Mouse (Mus musculus): ENCODE results near the gene Rbm43. TPM values are rescaled to one million over a fixed set of nuclear protein-coding genes. Genes with fewer than 3 reads are reported as not detected.

The Rbm43 gene
- total RNA-seq (2021) = 10 to 100 TPM; 20.9 to 21.3 TPM
- long read RNA-seq, transcript Rbm43-201 (5 exons, 2,057 nt) = major isoform, 16 of 24 reads
- long read RNA-seq, partial matches to known transcripts = 1 of 24 reads
- long read RNA-seq, other reads (novel, unspliced or antisense) = 7 of 24 reads

DNA sequence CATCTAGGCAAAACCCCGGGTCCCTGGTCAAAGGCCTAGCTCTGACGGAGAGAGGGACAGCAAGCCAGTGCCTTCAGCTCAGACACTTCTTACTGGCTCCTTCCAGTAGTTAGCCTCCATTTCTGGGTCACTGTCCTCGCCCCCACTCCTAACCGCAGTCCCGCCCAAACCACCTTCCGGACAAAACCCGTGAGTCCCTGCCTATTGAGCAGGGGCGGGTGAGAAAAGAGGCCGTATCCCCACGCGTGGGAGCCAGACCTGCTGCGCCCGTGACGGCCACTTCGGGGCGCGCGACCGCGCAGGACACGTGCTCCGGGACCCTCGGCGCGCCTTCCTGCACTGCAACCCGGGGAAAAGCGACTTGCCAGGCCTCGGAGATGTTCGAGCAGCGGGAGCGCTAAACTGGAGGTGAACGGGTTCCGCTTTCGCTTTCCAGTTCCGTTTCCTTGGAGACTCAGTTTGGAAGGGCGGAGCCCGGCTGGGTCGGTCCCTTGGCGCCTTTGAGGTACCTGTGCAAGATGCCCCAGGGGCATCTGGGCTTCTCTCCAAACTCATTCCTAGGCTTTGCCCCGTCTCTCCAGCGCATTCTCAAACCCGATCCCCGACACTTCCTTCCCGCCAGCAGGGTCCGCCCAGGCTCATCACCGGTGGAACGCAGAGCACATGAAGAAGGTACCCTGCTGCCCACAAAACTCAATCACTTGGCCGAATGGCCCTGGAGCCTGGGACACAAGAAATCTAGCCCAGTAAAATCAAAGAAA is at the start of gene Rbm43:
Rbm43 (minus strand) TSS at position 590 of the 761 bp plus-strand sequence.
- DNase-seq (ENCODE audit: low spot score in 2 of 2) = peak; percentile 68 to 80

DNA sequence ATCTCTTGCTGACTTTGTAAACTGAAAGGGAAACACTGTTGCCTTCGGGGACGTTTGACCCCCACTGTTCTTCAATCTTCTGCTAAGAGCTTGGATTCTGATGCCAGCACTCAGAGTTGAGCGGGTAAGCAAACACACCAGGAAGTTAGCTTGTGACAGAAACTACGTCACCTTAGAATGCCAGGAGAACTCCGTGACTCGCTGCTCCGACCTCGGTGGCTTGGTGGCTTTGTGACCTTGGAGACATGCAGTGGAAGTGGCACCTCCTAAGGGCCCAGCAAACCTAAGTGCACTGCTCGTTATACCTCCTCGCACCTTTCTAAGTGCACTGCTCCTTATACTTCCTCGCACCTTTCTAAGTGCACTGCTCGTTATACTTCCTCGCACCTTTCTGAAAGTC is 47.3 kb upstream of the Rbm43 start:
- no peak for DNase-seq (ENCODE audit: low spot score in 2 of 2)

GRCm38 (mm10) chr2:51981630-51982029 is 46.7 kb upstream of the Rbm43 start:
- DNase-seq (ENCODE audit: low spot score in 2 of 2) = peak in 1 of 2 experiments; percentile 17

GRCm38 (mm10) chr2:51973410-51973968 is 38.5 kb upstream of the Rbm43 start, which contains the start of gene Nmi:
Gene Nmi, minus strand, starts transcription at chr2:51973494.
- no peak for DNase-seq (ENCODE audit: low spot score in 2 of 2)

DNA sequence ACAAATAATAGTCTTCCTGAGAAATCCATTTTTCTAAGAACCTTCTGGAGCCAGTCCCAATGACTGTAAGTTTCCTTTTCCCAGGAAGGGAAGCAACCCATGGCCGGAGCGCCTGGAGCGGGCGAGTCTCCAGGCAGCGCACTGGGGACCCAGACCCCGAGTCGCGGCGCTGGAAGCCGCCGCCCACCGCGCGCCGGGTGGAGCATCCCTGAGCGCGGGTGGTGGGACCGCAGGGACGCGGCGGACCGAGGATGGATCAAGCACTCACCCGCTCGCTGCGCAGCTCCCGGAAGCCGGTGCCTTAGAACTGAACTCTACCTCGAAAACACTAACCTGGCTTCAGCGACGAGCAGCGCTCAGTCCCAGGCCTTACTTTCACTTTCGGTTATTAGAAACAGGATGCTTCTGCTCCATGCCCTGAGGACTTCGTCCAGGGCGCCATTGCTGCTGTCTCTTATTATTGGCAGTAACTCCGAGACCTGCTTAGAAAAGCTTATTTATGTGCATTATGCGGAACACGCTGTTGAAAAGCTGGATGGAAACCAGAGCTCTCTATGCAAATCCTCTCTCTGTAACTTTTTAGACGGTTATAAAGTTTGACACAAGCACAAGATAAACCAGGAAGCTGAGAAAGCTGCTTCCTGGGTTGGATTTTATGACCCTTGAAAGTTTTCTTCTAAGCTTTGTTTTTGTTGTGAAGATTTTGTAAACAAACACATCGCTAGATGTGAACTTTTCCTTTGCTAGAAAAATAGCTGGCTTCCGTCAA is 37.9 kb upstream of the Rbm43 start:
- peak; percentile 29 to 55 for DNase-seq (ENCODE audit: low spot score in 2 of 2)

- no peak for DNase-seq (ENCODE audit: low spot score in 2 of 2)
Measured at GRCm38 (mm10) chr2:51972142-51972541, 37.2 kb upstream of the Rbm43 start.

- DNase-seq (ENCODE audit: low spot score in 2 of 2) = no peak
Measured at GRCm38 (mm10) chr2:51970897-51971296, 35.9 kb upstream of the Rbm43 start.

DNA sequence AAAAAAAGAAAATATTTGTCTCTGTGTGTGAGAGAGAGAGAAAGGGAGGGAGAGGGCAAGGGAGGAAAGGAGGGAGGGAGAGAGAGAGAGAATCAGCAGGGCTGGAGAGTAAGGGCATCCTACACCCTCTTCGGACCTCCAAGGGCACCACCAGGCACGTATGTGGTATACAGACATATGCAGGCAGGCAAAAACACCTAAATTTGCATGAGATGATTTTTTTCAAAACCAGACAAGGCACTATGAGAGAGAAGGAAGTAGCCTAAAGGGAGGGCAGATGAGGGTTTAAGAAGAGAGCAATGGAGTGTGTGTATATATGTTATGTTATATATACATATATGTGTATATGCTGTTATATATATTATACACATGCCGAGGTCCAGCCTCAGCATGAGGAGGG is 32.3 kb upstream of the Rbm43 start:
- no peak for DNase-seq (ENCODE audit: low spot score in 2 of 2)

DNA sequence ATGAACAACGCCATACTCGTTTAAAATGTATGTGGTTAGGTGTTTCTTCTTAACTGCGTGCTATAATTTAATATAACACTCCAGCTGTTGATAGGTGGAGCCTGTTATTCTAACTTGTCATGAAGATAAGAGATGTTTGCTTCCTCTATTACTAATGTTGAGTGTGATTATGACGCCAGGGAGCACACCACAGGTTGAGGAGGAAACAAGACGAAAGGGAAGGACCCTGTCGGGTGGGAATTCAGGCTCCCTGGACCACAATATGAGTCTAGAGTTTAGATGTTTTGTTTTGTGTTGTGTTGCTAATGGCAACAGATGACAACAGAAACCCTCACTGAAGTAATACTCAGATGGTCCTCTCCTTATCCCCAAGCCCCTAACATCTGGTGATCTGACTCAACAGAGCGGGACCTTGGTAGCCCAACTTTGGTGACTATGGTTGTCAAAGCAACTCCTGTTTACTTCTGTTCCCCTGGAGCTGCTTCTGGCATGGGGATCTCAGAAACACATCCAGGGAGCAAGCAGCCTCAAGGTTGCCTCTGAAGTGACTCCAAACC is 18.8 kb upstream of the Rbm43 start:
- no peak for DNase-seq (ENCODE audit: low spot score in 2 of 2)

- no peak for DNase-seq (ENCODE audit: low spot score in 2 of 2)
Measured at GRCm38 (mm10) chr2:51950876-51951275, 15.9 kb upstream of the Rbm43 start.

GRCm38 (mm10) chr2:51948105-51948830 is 13.3 kb upstream of the Rbm43 start:
- DNase-seq (ENCODE audit: low spot score in 2 of 2) = no peak

DNA sequence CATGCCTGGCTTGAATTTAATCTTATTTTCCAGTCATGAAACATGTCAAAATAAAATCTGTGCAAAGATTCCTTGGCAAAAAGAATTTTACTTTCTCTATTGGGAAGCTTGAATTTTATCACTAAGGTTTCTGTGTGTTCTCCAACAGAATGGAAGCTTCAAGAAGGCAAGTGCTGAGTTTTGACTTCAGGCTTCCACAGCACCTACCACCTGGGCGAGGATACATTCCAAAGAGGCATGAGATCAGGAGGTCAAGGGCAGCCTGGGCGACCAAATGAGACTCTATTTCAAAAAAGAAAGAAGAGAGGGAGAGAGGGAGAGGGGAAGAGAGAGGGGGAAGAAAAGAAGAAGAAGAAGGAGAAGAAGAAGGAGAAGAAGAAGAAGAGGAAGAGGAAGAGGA is 10.8 kb upstream of the Rbm43 start:
- no peak for DNase-seq (ENCODE audit: low spot score in 2 of 2)

DNA sequence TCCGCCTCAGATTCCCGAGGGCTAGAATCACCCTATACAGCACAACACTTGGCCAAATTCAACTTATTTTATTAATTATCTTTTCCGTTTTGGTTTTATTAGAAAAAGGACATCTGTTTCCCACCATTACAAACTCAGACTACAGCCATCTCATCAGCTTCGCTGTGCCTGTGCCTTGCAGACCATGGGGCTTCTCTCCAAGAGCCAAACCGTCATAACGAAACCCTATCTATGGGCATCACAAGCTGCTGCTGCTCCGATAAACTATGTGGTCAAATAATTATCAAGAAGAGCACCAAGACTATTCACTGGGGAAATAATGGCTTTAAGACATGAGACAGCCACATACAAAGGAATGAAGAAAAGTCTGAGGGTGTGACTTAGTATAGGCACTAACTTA is 6.9 kb upstream of the Rbm43 start:
- no peak for DNase-seq (ENCODE audit: low spot score in 2 of 2)

GRCm38 (mm10) chr2:51938750-51939149 is 3.8 kb upstream of the Rbm43 start:
- DNase-seq (ENCODE audit: low spot score in 2 of 2) = no peak

- no peak for DNase-seq (ENCODE audit: low spot score in 2 of 2)
Measured at GRCm38 (mm10) chr2:51937004-51937403, 2.0 kb upstream of the Rbm43 start.

DNA sequence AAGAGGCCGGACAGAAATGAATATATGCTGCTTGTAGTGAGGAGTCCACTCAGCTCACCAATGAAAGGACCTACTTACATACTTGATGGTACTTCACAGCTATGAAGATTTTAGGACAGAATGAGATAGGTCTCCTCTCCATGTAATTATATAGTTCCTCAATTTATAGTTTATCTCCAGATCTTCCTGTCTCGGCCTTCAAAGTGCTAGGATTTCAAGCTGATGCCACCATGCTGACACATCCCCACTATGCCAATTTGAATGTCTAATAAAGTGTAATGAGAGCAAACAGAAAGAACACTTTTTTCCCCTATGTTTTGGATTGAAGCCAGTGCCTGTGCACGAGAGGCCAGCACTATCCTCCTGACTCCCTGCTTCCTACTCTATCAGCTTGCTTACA is 1.6 kb upstream of the Rbm43 start:
- no peak for DNase-seq (ENCODE audit: low spot score in 2 of 2)

- DNase-seq (ENCODE audit: low spot score in 2 of 2) = no peak
Measured at GRCm38 (mm10) chr2:51935921-51936320, 958 bp upstream of the Rbm43 start.

- no peak for DNase-seq (ENCODE audit: low spot score in 2 of 2)
Measured at GRCm38 (mm10) chr2:51933341-51934134, 1.4 kb downstream of the Rbm43 start.

DNA sequence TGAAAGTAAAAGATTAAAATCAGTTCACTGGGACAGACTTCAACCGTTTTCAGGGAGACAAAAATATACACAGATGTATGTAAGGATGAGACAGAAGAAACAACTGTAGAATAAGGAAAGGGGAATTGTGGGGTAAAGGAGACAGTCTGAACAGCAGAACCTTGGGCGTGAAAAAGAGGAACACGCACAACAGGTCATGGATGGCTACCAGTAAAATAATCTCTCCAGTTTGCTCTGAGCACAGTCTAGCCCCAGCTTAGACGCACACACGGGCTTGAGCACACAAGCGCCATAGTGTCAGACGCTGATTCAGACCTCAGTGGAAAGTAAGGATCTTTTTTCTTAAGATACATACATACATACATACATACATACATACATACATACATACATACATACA is 3.7 kb downstream of the Rbm43 start:
- DNase-seq (ENCODE audit: low spot score in 2 of 2) = no peak

Measured in layer of hippocampus, postnatal 10 days (tissue).